Mouse (Mus musculus) liver, postnatal 0 days (tissue): ENCODE results near the gene Lrrc26.
"Not testable (repeated sequence)": the region's sequence is repeated elsewhere in the genome, so short reads cannot be mapped to it uniquely, and the experiment has no call there.

ENCODE experiments used
- CTCF ChIP-seq: sonication (generic); IDR thresholded peaks from 2 replicates; pipeline ENCODE4 v1.5.1; 2016; ENCODE audit warnings: antibody characterized with exemption, low read depth
- EP300 ChIP-seq: IDR thresholded peaks from 2 replicates; pipeline ENCODE4 v1.6.1; 2016; ENCODE audit warnings: antibody characterized with exemption, low read depth, mild to moderate bottlenecking

DNA sequence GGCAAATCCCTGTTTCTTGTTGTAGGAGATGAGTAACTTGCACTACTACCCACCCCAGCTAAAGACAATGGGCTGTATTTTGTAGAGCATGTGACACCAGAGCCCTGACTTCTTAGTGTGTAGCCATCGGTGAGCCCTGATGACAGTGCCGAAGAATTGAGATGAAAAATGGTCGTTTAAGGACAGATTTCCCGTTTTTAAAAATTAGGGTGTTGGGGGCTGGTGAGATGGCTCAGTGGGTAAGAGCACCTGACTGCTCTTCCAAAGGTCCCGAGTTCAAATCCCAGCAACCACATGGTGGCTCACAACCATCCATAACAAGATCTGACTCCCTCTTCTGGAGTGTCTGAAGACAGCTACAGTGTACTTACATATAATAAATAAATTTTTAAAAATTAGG is 32.5 kb upstream of the Lrrc26 start:
- TF ChIP-seq CTCF, EP300: not testable (repeated sequence)
